Mouse (Mus musculus): ENCODE measurements around the gene Sparcl1. TPM values are rescaled to one million over a fixed set of nuclear protein-coding genes. Genes with fewer than 3 reads are reported as not detected.

Gene Sparcl1
- not detected in 2 replicates for polyA plus RNA-seq (2012)

GRCm38 (mm10) chr5:104113491-104114172, at the start of gene Sparcl1:
Sparcl1 (minus strand) TSS chr5:104113733.
- no peaks in the 10 kb centered on the region for H3K9me3 ChIP-seq (ENCODE audit: control insufficient read depth, low read length)
- TF ChIP-seq TAL1 (IDR thresholded peaks at IDR 0.05; ENCODE audit: low read length) (no peak), GATA1 (IDR thresholded peaks at IDR 0.05; ENCODE audit: low read length) (no peak)
- H3K27me3 ChIP-seq (ENCODE audit: control insufficient read depth), result no peaks in the 10 kb centered on the region
- no peak within 1 kb of the TSS for H3K4me3 ChIP-seq (replicated peaks)
- no peaks in the 10 kb centered on the region for H3K36me3 ChIP-seq (ENCODE audit: control insufficient read depth)
- no peaks in the 10 kb centered on the region for H3K4me1 ChIP-seq (ENCODE audit: control insufficient read depth)

GRCm38 (mm10) chr5:104161390-104161789, 47.9 kb upstream of the Sparcl1 start:
- H3K4me3 ChIP-seq (replicated peaks), result no peak overlapping the region
- H3K9me3 ChIP-seq (ENCODE audit: control insufficient read depth, low read length), result no peaks in the 10 kb centered on the region
- no peaks in the 10 kb centered on the region for H3K27me3 ChIP-seq (ENCODE audit: control insufficient read depth)
- TF ChIP-seq TAL1 (IDR thresholded peaks at IDR 0.05; ENCODE audit: low read length), result no peak
- no peak for TF ChIP-seq GATA1 (IDR thresholded peaks at IDR 0.05; ENCODE audit: low read length)
- no peaks in the 10 kb centered on the region for H3K4me1 ChIP-seq (ENCODE audit: control insufficient read depth)
- no peaks in the 10 kb centered on the region for H3K36me3 ChIP-seq (ENCODE audit: control insufficient read depth)

- TF ChIP-seq GATA1 (IDR thresholded peaks at IDR 0.05; ENCODE audit: low read length), result no peak
- no peak for TF ChIP-seq TAL1 (IDR thresholded peaks at IDR 0.05; ENCODE audit: low read length)
- Histone ChIP-seq H3K4me3 (replicated peaks) (no peak overlapping the region), H3K4me1 (ENCODE audit: control insufficient read depth) (no peaks in the 10 kb centered on the region), H3K36me3 (ENCODE audit: control insufficient read depth) (no peaks in the 10 kb centered on the region), H3K27me3 (ENCODE audit: control insufficient read depth) (no peaks in the 10 kb centered on the region), H3K9me3 (ENCODE audit: control insufficient read depth, low read length) (no peaks in the 10 kb centered on the region)
Measured at GRCm38 (mm10) chr5:104160581-104160980, 47.0 kb upstream of the Sparcl1 start.

- H3K27me3 ChIP-seq (ENCODE audit: control insufficient read depth), result no peaks in the 10 kb centered on the region
- no peak overlapping the region for H3K4me3 ChIP-seq (replicated peaks)
- no peaks in the 10 kb centered on the region for H3K9me3 ChIP-seq (ENCODE audit: control insufficient read depth, low read length)
- no peaks in the 10 kb centered on the region for H3K4me1 ChIP-seq (ENCODE audit: control insufficient read depth)
- H3K36me3 ChIP-seq (ENCODE audit: control insufficient read depth), result no peaks in the 10 kb centered on the region
- TF ChIP-seq TAL1 (IDR thresholded peaks at IDR 0.05; ENCODE audit: low read length) (no peak), GATA1 (IDR thresholded peaks at IDR 0.05; ENCODE audit: low read length) (no peak)
Measured at GRCm38 (mm10) chr5:104158332-104159052, 45.0 kb upstream of the Sparcl1 start.

GRCm38 (mm10) chr5:104157701-104158100, 44.2 kb upstream of the Sparcl1 start:
- no peak overlapping the region for H3K4me3 ChIP-seq (replicated peaks)
- H3K9me3 ChIP-seq (ENCODE audit: control insufficient read depth, low read length), result no peaks in the 10 kb centered on the region
- H3K36me3 ChIP-seq (ENCODE audit: control insufficient read depth), result no peaks in the 10 kb centered on the region
- H3K4me1 ChIP-seq (ENCODE audit: control insufficient read depth), result no peaks in the 10 kb centered on the region
- H3K27me3 ChIP-seq (ENCODE audit: control insufficient read depth), result no peaks in the 10 kb centered on the region
- TF ChIP-seq TAL1 (IDR thresholded peaks at IDR 0.05; ENCODE audit: low read length), result no peak
- no peak for TF ChIP-seq GATA1 (IDR thresholded peaks at IDR 0.05; ENCODE audit: low read length)

GRCm38 (mm10) chr5:104150196-104150595, 36.7 kb upstream of the Sparcl1 start:
- Histone ChIP-seq H3K4me3 (replicated peaks) (no peak overlapping the region), H3K36me3 (ENCODE audit: control insufficient read depth) (no peaks in the 10 kb centered on the region), H3K4me1 (ENCODE audit: control insufficient read depth) (no peaks in the 10 kb centered on the region), H3K9me3 (ENCODE audit: control insufficient read depth, low read length) (no peaks in the 10 kb centered on the region), H3K27me3 (ENCODE audit: control insufficient read depth) (no peaks in the 10 kb centered on the region)
- no peak for TF ChIP-seq GATA1 (IDR thresholded peaks at IDR 0.05; ENCODE audit: low read length)
- TF ChIP-seq TAL1 (IDR thresholded peaks at IDR 0.05; ENCODE audit: low read length), result no peak

GRCm38 (mm10) chr5:104149349-104149748, 35.8 kb upstream of the Sparcl1 start:
- H3K4me1 ChIP-seq (ENCODE audit: control insufficient read depth), result no peaks in the 10 kb centered on the region
- TF ChIP-seq GATA1 (IDR thresholded peaks at IDR 0.05; ENCODE audit: low read length), result no peak
- no peak for TF ChIP-seq TAL1 (IDR thresholded peaks at IDR 0.05; ENCODE audit: low read length)
- H3K27me3 ChIP-seq (ENCODE audit: control insufficient read depth), result no peaks in the 10 kb centered on the region
- H3K4me3 ChIP-seq (replicated peaks), result no peak overlapping the region
- H3K9me3 ChIP-seq (ENCODE audit: control insufficient read depth, low read length), result no peaks in the 10 kb centered on the region
- no peaks in the 10 kb centered on the region for H3K36me3 ChIP-seq (ENCODE audit: control insufficient read depth)

- TF ChIP-seq GATA1 (IDR thresholded peaks at IDR 0.05; ENCODE audit: low read length), result no peak
- no peak for TF ChIP-seq TAL1 (IDR thresholded peaks at IDR 0.05; ENCODE audit: low read length)
- no peaks in the 10 kb centered on the region for H3K27me3 ChIP-seq (ENCODE audit: control insufficient read depth)
- H3K4me3 ChIP-seq (replicated peaks), result no peak overlapping the region
- H3K9me3 ChIP-seq (ENCODE audit: control insufficient read depth, low read length), result no peaks in the 10 kb centered on the region
- no peaks in the 10 kb centered on the region for H3K36me3 ChIP-seq (ENCODE audit: control insufficient read depth)
- H3K4me1 ChIP-seq (ENCODE audit: control insufficient read depth), result no peaks in the 10 kb centered on the region
Measured at GRCm38 (mm10) chr5:104144057-104144456, 30.5 kb upstream of the Sparcl1 start.

GRCm38 (mm10) chr5:104141067-104141466, 27.5 kb upstream of the Sparcl1 start:
- Histone ChIP-seq H3K4me1 (ENCODE audit: control insufficient read depth) (no peaks in the 10 kb centered on the region), H3K9me3 (ENCODE audit: control insufficient read depth, low read length) (no peaks in the 10 kb centered on the region), H3K27me3 (ENCODE audit: control insufficient read depth) (no peaks in the 10 kb centered on the region), H3K36me3 (ENCODE audit: control insufficient read depth) (no peaks in the 10 kb centered on the region), H3K4me3 (replicated peaks) (no peak overlapping the region)
- TF ChIP-seq TAL1 (IDR thresholded peaks at IDR 0.05; ENCODE audit: low read length) (no peak), GATA1 (IDR thresholded peaks at IDR 0.05; ENCODE audit: low read length) (no peak)

All from erythroblast, embryonic 14.5 days (primary cell).